In genomic region chr9:31283911-31284310, GRCm38 (mm10) we compare ENCODE assay signal across 23 mouse cellular contexts. TPM values are rescaled to one million over a fixed set of nuclear protein-coding genes. Genes with fewer than 3 reads are reported as not detected.
DNase-seq lines count a peak whose midpoint lies in the region; ATAC-seq lines count a peak whose summit lies in the region.
"Had no signal": no experiment of that assay in that cellular context is flagged by ENCODE, and none has a peak within 500 bp of the region (broad histone marks: within the 10 kb centered on the region; RNA-seq: fewer than 3 reads in every experiment).

No protein-coding gene starts in this region.

- peaks cover 7% of the 10 kb centered on the region; the same call in 1 of the 2 replicates for H3K36me3 ChIP-seq in limb, embryonic 12.5 days
- H3K36me3 ChIP-seq in limb, embryonic 10.5 days: peaks cover 10% of the 10 kb centered on the region
- H3K36me3 ChIP-seq: hindbrain, embryonic 15.5 days; kidney, embryonic 15.5 days had no signal

- H3K4me2 ChIP-seq in limb, embryonic 12.5 days: no peak overlapping the region
- H3K4me2 ChIP-seq: heart, embryonic 12.5 days; hindbrain, embryonic 15.5 days; kidney, embryonic 15.5 days; neural tube, embryonic 12.5 days had no signal

- no peak for ATAC-seq in limb, embryonic 12.5 days (ENCODE audit: insufficient number of reproducible peaks, insufficient read depth, low FRiP score, low TSS enrichment, low read depth)
- ATAC-seq: forebrain, postnatal 0 days; midbrain, embryonic 16.5 days had no signal

- peaks cover 22% of the 10 kb centered on the region for H3K4me1 ChIP-seq in limb, embryonic 12.5 days (replicated peaks)
- H3K4me1 ChIP-seq in limb, embryonic 10.5 days: peaks cover 24% of the 10 kb centered on the region

- 90% methylated on average over 3 of the region's 3 CpGs for WGBS in limb, embryonic 12.5 days
- WGBS in limb, embryonic 10.5 days: 86% methylated on average over 3 of the region's 3 CpGs

- no peaks in the 10 kb centered on the region for H3K9me3 ChIP-seq in limb, embryonic 12.5 days
- no peaks in the 10 kb centered on the region for H3K9me3 ChIP-seq in limb, embryonic 10.5 days (replicated peaks)
- H3K9me3 ChIP-seq: hindbrain, embryonic 15.5 days; kidney, embryonic 15.5 days; neural tube, embryonic 12.5 days had no signal

- DNase-seq in adrenal gland, postnatal 14 days: peak; percentile 34
- DNase-seq in adrenal gland, adult 8-10 months: no peak
- no peak for DNase-seq in limb, embryonic 10.5 days (ENCODE audit: low spot score)
- DNase-seq in 3T3-L1 (ENCODE audit: low read depth, low spot score) (peak; percentile 35), R1 (ENCODE audit: low read depth, low spot score) (peak; percentile 82)
- DNase-seq in urinary bladder, adult 2 months (ENCODE audit: low spot score): no peak
- no peak for DNase-seq in urinary bladder, postnatal 14 days (ENCODE audit: low spot score)
- DNase-seq: adrenal gland, postnatal 25 days; cerebellum, adult 18-20 months; cerebellum, postnatal 36 days; forebrain, postnatal 0 days; heart, adult 2 months; kidney, adult 18-20 months; kidney, postnatal 25 days; lung, adult 18-20 months; lung, postnatal 10 days had no signal

- H3K4me3 ChIP-seq in limb, embryonic 12.5 days (replicated peaks): no peak overlapping the region
- no peak overlapping the region for H3K4me3 ChIP-seq in limb, embryonic 10.5 days
- H3K4me3 ChIP-seq: heart, adult 2 months; heart, embryonic 12.5 days; hindbrain, embryonic 15.5 days; kidney, embryonic 15.5 days; left cerebral cortex, adult 2 months; neural tube, embryonic 12.5 days had no signal

- no peak overlapping the region for H3K9ac ChIP-seq in limb, embryonic 12.5 days (replicated peaks)
- H3K9ac ChIP-seq: forebrain, postnatal 0 days; heart, embryonic 12.5 days; hindbrain, embryonic 15.5 days; kidney, embryonic 15.5 days; neural tube, embryonic 12.5 days had no signal

- 0 out of 2 replicates have a peak overlapping the region, but pooled peaks have one; percentile 35 for H3K27ac ChIP-seq in limb, embryonic 12.5 days
- H3K27ac ChIP-seq in limb, embryonic 10.5 days: no peak overlapping the region
- H3K27ac ChIP-seq: heart, adult 2 months; hindbrain, embryonic 15.5 days; kidney, embryonic 15.5 days; left cerebral cortex, adult 2 months; neural tube, embryonic 12.5 days had no signal

- H3K27me3 ChIP-seq in limb, embryonic 12.5 days: no peaks in the 10 kb centered on the region
- no peaks in the 10 kb centered on the region for H3K27me3 ChIP-seq in limb, embryonic 10.5 days (ENCODE audit: low read depth, poor library complexity, severe bottlenecking)
- H3K27me3 ChIP-seq: heart, embryonic 12.5 days; hindbrain, embryonic 15.5 days; kidney, embryonic 15.5 days; neural tube, embryonic 12.5 days had no signal

RNA-seq across cellular contexts. Expression of gene Prdm10, which starts 3.6 kb away (rescaled TPM):
- 8.0 and 8.3 TPM in 2 replicates for total RNA-seq in adrenal gland, postnatal 14 days (2021)
- total RNA-seq in adrenal gland, adult 8-10 months (2022): 10 to 100 TPM in 3 of 4 experiments, 1 to 10 TPM in 1; 7.9 to 10.8 (median 10.5) TPM
- polyA plus RNA-seq in limb, embryonic 12.5 days (2016; fragmentation: Nextera tagmentation; extraction: Ambion mirVana): 6.3 and 6.4 TPM in 2 replicates
- 7.3 and 7.5 TPM in 2 replicates for polyA plus RNA-seq in limb, embryonic 10.5 days (2016; fragmentation: Nextera tagmentation; extraction: Ambion mirVana)
- 6.7 and 7.4 TPM in 2 replicates for polyA plus RNA-seq in urinary bladder, adult 2 months (2012; rRNA removed)

Comparison
In these comparisons a context has a peak if more than half of its experiments do, and no peak if none do; other contexts are left out.
1. DNase-seq: peak in adrenal gland, postnatal 14 days (single experiment), 3T3-L1 (single experiment) and R1 (single experiment); none in adrenal gland, adult 8-10 months (single experiment), limb, embryonic 10.5 days (single experiment), urinary bladder, adult 2 months (single experiment) and urinary bladder, postnatal 14 days (single experiment).